In the genomic region with DNA sequence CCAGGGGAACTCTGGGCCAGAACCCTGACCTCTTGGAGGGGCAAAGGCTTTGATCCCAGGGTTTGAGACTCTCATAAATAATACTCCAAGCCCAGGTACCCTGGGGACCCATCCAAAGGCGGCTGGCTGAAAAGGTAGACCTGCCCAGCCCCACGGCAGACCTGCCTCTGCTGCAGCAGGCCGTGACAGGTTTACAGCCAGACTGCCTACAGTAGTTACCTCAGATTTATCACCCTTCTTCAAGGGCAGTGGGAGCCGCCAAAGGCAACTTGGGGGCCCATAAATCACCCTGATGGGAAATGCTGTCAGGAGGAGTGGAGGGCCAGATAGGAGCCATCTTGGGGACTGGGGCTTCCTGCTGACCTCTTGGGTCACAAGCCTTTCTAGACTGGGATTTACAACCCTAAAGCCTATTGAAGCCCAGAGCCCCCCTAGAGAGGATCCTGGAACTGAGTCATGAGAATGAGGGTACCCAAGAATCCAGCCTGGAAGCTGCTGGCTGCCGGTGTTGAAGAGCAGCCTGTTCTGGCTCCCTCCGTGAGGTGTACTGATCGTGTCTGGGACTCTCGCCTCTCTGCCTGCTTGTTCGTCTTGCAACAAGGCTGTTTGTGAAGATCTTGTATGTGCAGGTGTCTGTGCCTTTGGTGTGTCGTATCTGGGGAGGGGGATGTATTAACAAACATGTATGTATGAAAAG, we compare ENCODE assay signal across 8 mouse cellular contexts. TPM values are rescaled to one million over a fixed set of nuclear protein-coding genes. Genes with fewer than 3 reads are reported as not detected.
A peak's percentile ranks its signal among the peaks of the same experiment; 100 is the strongest.
DNase-seq lines count a peak whose midpoint lies in the region; ATAC-seq and TF ChIP-seq lines count a peak whose summit lies in the region.
"Had no signal": no experiment of that assay in that cellular context is flagged by ENCODE, and none has a peak within 500 bp of the region (broad histone marks: within the 10 kb centered on the region; RNA-seq: fewer than 3 reads in every experiment).

No protein-coding gene starts in this region.

- H3K27me3 ChIP-seq in intestine, embryonic 14.5 days (replicated peaks; ENCODE audit: control insufficient read depth, insufficient read depth, low read length), result peaks cover 18% of the 10 kb centered on the region; the same call in 1 of the 2 replicates
- H3K27me3 ChIP-seq in intestine, postnatal 0 days (replicated peaks; ENCODE audit: control insufficient read depth, insufficient read depth, low read length), result 0 out of 2 replicates have a peak, but pooled peaks cover 10% of the 10 kb centered on the region
- H3K27me3 ChIP-seq in intestine, embryonic 15.5 days (replicated peaks), result peaks cover 22% of the 10 kb centered on the region; the same call in 1 of the 2 replicates
- H3K27me3 ChIP-seq in neural tube, embryonic 11.5 days (ENCODE audit: control insufficient read depth, insufficient read depth, low read length), result no peaks in the 10 kb centered on the region

- 0 out of 2 replicates have a peak, but pooled peaks cover 4% of the 10 kb centered on the region for H3K4me1 ChIP-seq in intestine, embryonic 14.5 days (replicated peaks; ENCODE audit: control insufficient read depth, insufficient read depth, low read length)
- no peaks in the 10 kb centered on the region for H3K4me1 ChIP-seq in intestine, postnatal 0 days (replicated peaks; ENCODE audit: control insufficient read depth, insufficient read depth, low read length)
- no peaks in the 10 kb centered on the region; the same call in 1 of the 2 replicates for H3K4me1 ChIP-seq in intestine, embryonic 15.5 days (replicated peaks)
- peaks cover 5% of the 10 kb centered on the region for H3K4me1 ChIP-seq in neural tube, embryonic 11.5 days (ENCODE audit: control insufficient read depth, insufficient read depth, low read length)

- 20% methylated on average over 10 of the region's 10 CpGs for WGBS in intestine, embryonic 14.5 days
- WGBS in intestine, postnatal 0 days, result 32% methylated on average over 10 of the region's 10 CpGs
- WGBS in intestine, embryonic 15.5 days, result 31% methylated on average over 10 of the region's 10 CpGs
- 14% methylated on average over 10 of the region's 10 CpGs for WGBS in neural tube, embryonic 11.5 days

- peak; percentile 77 for DNase-seq in intestine, embryonic 14.5 days (ENCODE audit: low spot score)
- peak; percentile 76 for DNase-seq in embryo, embryonic 11.5 days (ENCODE audit: low read depth, low spot score)
- DNase-seq in neural tube, embryonic 11.5 days (ENCODE audit: low spot score), result peak; percentile 58
- no peak for DNase-seq in frontal cortex, postnatal 36 days (ENCODE audit: low spot score in 2 of 2)
- DNase-seq in thymus, postnatal 14 days, result no peak
- DNase-seq: lung, adult 18-20 months had no signal

- H3K4me2 ChIP-seq in intestine, embryonic 14.5 days (ENCODE audit: low read length), result no peak overlapping the region
- H3K4me2 ChIP-seq in intestine, postnatal 0 days (replicated peaks; ENCODE audit: low read depth), result no peak overlapping the region
- H3K4me2 ChIP-seq in intestine, embryonic 15.5 days (replicated peaks), result no peak overlapping the region
- H3K4me2 ChIP-seq in neural tube, embryonic 11.5 days (ENCODE audit: low read depth), result no peak overlapping the region; the same call in 1 of the 2 replicates

- no peak overlapping the region for H3K9ac ChIP-seq in intestine, embryonic 14.5 days (ENCODE audit: low read length)
- H3K9ac ChIP-seq in intestine, postnatal 0 days (ENCODE audit: low read depth, low read length), result no peak overlapping the region
- H3K9ac ChIP-seq in intestine, embryonic 15.5 days, result no peak overlapping the region
- H3K9ac ChIP-seq in neural tube, embryonic 11.5 days (ENCODE audit: low read length), result no peak overlapping the region

- H3K4me3 ChIP-seq in intestine, embryonic 14.5 days (ENCODE audit: low read depth, low read length), result no peak overlapping the region
- no peak overlapping the region for H3K4me3 ChIP-seq in intestine, postnatal 0 days (ENCODE audit: low read depth, low read length)
- H3K4me3 ChIP-seq in intestine, embryonic 15.5 days (replicated peaks), result no peak overlapping the region
- no peak overlapping the region for H3K4me3 ChIP-seq in neural tube, embryonic 11.5 days (ENCODE audit: low read depth, low read length)

- no peak overlapping the region for H3K27ac ChIP-seq in intestine, embryonic 14.5 days (ENCODE audit: low read depth)
- no peak overlapping the region for H3K27ac ChIP-seq in intestine, postnatal 0 days (ENCODE audit: low read depth, low read length)
- H3K27ac ChIP-seq in intestine, embryonic 15.5 days, result no peak overlapping the region
- 0 out of 2 replicates have a peak overlapping the region, but pooled peaks have one; percentile 4 for H3K27ac ChIP-seq in neural tube, embryonic 11.5 days (ENCODE audit: low read depth, low read length)

- no peak for TF ChIP-seq CTCF in intestine, postnatal 0 days (IDR thresholded peaks at IDR 0.05; ENCODE audit: low read depth)

- peak; percentile 91 for ATAC-seq in intestine, embryonic 14.5 days (replicated peaks; ENCODE audit: low FRiP score, low TSS enrichment, low read depth)
- ATAC-seq in intestine, postnatal 0 days, result no peak
- peak; percentile 89 for ATAC-seq in intestine, embryonic 15.5 days
- ATAC-seq in neural tube, embryonic 11.5 days (ENCODE audit: insufficient read depth, low FRiP score, low TSS enrichment), result peak; percentile 92

- H3K36me3 ChIP-seq in intestine, embryonic 14.5 days (ENCODE audit: control insufficient read depth, insufficient read depth, low read length), result no peaks in the 10 kb centered on the region
- no peaks in the 10 kb centered on the region for H3K36me3 ChIP-seq in intestine, postnatal 0 days (ENCODE audit: control insufficient read depth, insufficient read depth)
- H3K36me3 ChIP-seq in intestine, embryonic 15.5 days, result no peaks in the 10 kb centered on the region
- H3K36me3 ChIP-seq in neural tube, embryonic 11.5 days (ENCODE audit: control insufficient read depth, insufficient read depth, low read length), result no peaks in the 10 kb centered on the region

- no peaks in the 10 kb centered on the region for H3K9me3 ChIP-seq in intestine, embryonic 14.5 days (ENCODE audit: control insufficient read depth, low read length)
- H3K9me3 ChIP-seq in intestine, postnatal 0 days (ENCODE audit: control insufficient read depth), result no peaks in the 10 kb centered on the region
- no peaks in the 10 kb centered on the region for H3K9me3 ChIP-seq in intestine, embryonic 15.5 days
- no peaks in the 10 kb centered on the region for H3K9me3 ChIP-seq in neural tube, embryonic 11.5 days (ENCODE audit: control insufficient read depth, low read length)

RNA-seq across cellular contexts. Expression of a gene that starts 9.0 kb away (rescaled TPM):
- not detected in 2 replicates for polyA plus RNA-seq in intestine, embryonic 14.5 days (2014; fragmentation: Nextera tagmentation; extraction: Ambion mirVana)
- not detected in 2 replicates for polyA plus RNA-seq in intestine, postnatal 0 days (2015; fragmentation: Nextera tagmentation; extraction: Ambion mirVana)
- not detected in 2 replicates for polyA plus RNA-seq in intestine, embryonic 15.5 days (2015; fragmentation: Nextera tagmentation; extraction: Ambion mirVana)
- polyA plus RNA-seq in neural tube, embryonic 11.5 days (2014; fragmentation: Nextera tagmentation; extraction: Ambion mirVana), result not detected in 2 replicates

RNA-seq across cellular contexts. Expression of a gene that starts 28.0 kb away (rescaled TPM):
- 2.0 and 3.3 TPM in 2 replicates for polyA plus RNA-seq in intestine, embryonic 14.5 days (2014; fragmentation: Nextera tagmentation; extraction: Ambion mirVana)
- polyA plus RNA-seq in intestine, postnatal 0 days (2015; fragmentation: Nextera tagmentation; extraction: Ambion mirVana), result 1.7 and 2.2 TPM in 2 replicates
- polyA plus RNA-seq in intestine, embryonic 15.5 days (2015; fragmentation: Nextera tagmentation; extraction: Ambion mirVana), result 1.0 and 2.6 TPM in 2 replicates
- 2.6 and 3.6 TPM in 2 replicates for polyA plus RNA-seq in neural tube, embryonic 11.5 days (2014; fragmentation: Nextera tagmentation; extraction: Ambion mirVana)

RNA-seq across cellular contexts. Expression of a gene that starts 49.0 kb away (rescaled TPM):
- not detected in 2 replicates for polyA plus RNA-seq in intestine, embryonic 14.5 days (2014; fragmentation: Nextera tagmentation; extraction: Ambion mirVana)
- polyA plus RNA-seq in intestine, postnatal 0 days (2015; fragmentation: Nextera tagmentation; extraction: Ambion mirVana), result not detected in 2 replicates
- polyA plus RNA-seq in intestine, embryonic 15.5 days (2015; fragmentation: Nextera tagmentation; extraction: Ambion mirVana), result 0.13 TPM in 1 of 2 replicates, not detected in the other
- 0.88 and 1.5 TPM in 2 replicates for polyA plus RNA-seq in neural tube, embryonic 11.5 days (2014; fragmentation: Nextera tagmentation; extraction: Ambion mirVana)

Comparison
In these comparisons a context has a peak if more than half of its experiments do, and no peak if none do; other contexts are left out.
1. DNase-seq: peak in intestine, embryonic 14.5 days (single experiment), embryo, embryonic 11.5 days (single experiment) and neural tube, embryonic 11.5 days (single experiment); none in frontal cortex, postnatal 36 days (0 of 2) and thymus, postnatal 14 days (single experiment).